Mouse (Mus musculus) neural tube, embryonic 10.5 days (tissue): Measurements from ENCODE around the gene Ncam2.
A peak's percentile ranks its signal among the peaks of the same experiment; 100 is the strongest.

Experiments used
- DNase-seq: peaks from one replicate; pipeline ENCODE4 v3.0.0-alpha.2; 2017; ENCODE audit warnings: low spot score; ENCODE audit errors: extremely low spot score

Gene Ncam2

DNA sequence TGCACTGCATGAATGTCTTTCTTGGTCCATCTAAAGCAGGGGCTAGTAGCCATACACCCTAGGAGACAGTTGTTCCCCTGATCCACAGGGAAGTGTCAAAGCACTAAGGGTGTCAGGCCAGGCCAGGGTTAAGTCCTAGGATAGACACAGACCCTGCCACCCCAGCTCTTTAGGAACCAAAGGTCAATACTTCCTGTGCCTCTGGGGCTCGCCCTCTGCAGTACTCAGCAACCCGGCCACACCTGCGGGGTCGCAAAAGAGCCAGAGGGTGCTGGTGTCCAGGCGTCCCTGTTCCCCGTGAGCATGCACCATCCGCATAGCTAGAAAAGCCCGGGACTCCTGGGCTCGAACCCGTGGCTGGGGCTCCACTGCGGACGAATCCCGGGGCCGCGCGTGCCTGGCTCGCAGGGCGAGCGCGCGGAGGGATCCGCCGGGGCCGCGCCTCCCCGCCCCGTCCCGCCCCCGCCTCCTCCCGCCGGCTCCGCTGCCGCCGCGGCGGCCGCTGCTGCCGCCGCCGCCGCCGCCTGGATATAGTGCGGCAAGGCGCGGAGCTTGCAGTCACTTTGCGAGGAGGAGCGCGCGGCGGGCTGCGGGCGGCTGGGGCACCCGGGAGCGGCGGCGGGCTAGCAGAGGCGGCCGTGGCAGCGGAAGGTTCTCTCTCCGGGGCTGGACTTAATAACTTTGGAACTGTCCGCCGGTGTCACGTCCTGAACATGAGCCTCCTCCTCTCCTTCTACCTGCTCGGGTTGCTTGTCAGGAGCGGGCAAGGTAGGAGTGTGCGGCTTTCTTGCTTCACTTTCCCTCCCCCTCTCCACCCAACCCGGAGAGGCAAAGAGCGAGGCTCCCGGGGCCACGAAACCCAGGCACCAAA is at the start of gene Ncam2:
Ncam2 (plus strand) TSS at position 497 of the 871 bp plus-strand sequence.
- DNase-seq = peak; percentile 73

DNA sequence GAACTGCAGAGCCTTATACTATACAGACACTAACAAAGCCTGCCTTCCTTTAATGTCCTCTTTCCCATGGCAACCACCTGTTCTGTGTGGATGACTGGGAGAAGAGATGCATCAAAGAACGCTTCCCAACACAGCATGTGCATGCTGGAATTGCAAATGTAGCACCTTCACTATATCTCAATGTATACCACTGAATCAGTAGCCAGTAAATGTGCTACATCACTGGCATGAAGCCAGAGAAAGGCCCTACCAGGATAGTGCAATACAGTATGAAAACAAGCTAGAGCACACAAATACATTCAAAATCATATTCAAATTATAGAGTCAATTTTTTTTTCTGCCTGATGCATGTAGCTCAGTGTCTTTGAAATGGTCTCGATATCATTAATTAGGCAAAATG is 29.7 kb upstream of the Ncam2 start:
- DNase-seq = no peak

DNA sequence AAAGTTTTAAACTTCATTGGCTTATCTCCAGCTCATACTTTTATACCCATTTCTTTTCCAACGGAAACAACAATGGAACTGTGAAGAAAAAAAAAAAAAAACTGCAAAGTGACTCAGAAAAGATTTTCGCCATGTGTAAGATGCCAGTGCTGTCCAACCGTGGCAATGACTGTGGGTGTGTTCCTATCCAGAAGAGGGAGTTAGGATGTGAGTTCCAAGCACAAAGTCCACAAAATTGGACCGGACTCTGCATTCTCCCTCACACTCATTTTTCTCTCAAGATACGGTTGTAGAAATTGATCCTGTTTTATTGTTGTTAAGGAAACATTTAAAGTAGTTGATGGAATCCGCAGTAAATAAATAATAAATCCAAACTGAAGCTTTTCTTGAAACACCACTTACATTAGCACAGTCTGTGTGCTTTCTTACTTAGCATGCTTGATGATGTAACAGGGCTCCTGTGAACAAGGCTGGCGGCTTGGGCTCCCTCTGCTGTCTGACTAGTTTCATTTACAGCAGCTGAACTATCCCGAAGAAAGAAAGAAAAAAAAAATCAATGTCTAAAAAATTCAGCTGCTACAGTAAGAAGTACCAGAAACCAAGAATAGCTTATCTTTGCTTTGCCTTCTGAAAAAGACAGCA is 25.1 kb upstream of the Ncam2 start:
- no peak for DNase-seq

DNA sequence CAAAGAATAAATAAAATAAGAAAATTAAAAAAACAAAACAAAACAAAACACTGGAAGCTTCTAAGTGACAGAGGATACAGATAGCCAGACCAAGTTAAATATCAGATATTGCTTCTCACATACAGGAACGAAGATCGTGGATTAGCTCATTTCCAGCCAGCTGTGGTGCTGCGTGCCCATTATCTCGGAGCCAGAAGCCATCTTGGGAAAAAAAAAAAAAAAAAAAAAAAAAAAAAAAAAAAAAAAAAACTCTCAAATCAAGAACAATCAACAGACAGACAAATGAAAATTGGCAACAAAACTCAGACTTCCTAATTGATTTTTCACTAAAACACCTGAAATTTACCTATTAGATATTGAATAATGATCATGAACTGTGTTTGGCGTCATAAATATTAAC is 20.7 kb upstream of the Ncam2 start:
- no peak for DNase-seq

DNA sequence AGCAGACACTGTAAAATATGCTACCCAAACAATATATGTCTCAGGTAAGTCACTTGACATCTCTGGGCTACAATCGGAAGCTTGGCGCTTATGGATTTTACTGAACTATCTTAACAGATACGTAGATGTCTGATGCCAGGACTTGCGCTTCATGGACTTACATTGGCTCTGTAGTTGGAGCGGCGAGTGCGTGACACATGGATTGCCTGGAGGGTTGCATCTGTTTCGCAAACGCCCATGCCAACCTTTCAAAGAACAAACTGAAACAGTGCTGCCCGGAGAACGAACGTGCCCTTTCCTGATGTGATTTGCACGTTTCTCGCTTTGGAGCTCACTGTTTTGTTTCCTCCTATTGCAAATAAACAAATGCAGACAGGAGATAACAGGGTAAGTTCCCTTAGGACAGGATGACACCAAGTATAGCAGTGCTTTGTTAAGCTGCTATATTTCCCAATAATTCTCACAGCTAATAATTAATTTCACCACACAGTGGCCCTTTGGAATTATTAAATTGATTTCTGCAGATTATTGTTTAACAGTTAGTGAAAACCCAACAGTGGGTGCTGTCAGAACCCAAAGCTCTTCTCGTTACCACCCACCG is 12.8 kb upstream of the Ncam2 start:
- no peak for DNase-seq

DNA sequence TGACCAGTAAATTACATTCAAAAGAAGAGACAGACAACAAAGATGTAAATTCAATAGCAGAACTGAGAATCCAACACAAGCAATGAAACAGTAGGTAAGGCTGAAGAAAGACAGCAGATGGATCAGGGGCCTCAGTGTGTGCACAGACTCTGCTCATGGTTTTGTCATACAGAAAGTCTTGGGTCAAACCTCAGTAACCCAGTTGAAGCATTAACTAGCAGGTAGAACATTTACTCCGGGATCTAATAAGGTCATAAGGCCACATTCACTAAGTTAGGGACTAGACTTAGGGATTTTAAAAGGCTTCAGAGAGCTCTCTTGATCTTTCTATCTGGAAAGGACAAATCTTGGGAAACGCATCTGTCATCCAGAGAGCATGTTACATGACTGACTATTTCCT is 8.9 kb upstream of the Ncam2 start:
- DNase-seq = no peak

DNA sequence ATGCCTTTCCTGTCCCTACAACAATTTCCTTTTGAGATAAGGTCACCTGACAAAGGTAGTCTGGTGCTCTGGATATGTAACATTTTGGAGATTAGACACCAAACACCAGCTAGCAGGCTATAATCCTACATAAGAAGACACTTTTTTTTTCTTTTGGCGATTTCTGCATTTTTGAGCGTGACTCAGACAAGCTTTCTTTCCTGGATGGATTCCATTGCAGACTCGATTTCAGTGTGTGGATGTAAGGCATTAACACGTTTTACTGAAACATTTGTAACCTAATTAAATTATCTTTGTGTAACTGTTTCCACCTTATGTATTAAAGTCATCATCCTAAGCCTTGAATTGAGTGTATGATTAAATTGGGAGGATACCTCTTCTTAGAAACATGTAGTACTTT is 7.9 kb upstream of the Ncam2 start:
- DNase-seq = no peak

DNA sequence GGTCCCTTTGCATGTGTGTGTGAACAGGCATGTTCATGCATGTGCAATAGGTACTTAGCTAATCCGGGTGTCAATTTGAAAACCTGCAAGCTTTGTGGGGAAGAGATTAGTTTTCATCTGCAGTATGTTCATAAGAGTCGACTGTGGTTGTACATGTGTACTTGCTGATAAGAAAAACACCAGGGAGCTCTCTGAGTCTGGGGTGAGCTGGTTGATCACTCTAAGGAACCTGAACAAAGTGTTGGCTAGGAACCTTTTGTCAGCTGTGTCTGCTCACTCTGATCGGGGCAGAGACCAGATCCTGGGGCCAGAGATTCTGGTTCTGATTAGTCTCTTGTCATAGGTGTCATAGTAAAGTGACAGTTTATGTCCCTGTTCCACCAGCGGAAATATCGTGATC is 1.0 kb upstream of the Ncam2 start:
- no peak for DNase-seq

DNA sequence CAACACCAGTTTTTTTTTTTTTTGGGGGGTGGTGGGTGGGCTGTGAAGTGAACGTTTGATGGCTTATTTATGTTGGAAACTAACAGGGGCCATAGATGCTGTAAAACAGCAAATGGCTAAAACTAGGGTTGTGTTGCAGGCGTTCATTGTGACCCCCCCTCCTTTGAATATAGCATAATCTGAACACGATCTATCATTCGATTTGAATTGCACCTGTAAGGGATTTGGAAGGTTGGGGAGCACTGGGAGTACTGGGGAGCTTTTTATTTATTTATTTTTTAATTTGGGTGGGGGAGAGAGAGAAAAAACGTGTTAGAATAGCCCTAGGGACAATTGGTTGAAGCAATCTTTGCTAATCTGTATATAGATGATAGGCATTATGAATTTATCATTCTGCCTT is 974 bp downstream of the Ncam2 start:
- no peak for DNase-seq

DNA sequence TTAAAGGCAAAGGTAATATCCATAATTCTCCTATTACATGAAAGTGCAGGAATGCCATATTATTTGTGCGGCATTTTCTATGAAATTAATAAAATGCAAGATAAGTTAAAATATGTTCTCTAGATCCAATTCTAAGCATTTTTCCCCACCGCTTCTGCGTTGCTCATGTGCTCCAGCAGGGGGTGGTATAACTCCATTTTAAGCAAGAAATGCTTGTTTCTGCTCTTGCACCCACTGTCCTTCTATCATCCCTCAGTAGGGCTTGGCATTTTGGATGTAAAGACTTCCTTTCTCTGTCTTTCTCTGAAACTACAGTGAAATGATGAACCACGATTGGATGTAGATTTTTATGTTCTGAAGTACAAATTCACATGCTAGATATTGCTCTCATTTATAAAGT is 1.5 kb downstream of the Ncam2 start:
- DNase-seq = peak; percentile 43

DNA sequence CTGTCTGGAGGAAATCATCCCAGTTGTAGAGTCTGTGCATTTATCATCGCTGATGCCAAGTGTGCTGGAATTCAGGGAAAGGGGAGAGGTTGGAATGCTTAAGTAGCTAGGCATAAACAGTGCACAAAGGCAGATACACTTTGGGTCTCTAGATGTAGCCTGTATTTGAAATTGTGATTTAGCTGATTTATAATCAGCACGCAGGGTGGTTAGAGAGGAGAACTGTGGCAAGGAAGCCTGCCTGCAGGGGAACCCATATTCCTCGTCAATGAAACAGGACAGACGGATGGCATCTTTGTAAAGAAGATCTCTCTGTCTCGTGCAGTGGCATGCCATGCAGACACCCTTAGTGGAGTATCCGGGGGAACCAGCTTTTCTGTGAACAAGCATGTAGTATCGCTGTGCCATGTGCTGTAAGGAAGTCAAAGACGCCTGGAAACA is 2.2 kb downstream of the Ncam2 start:
- no peak for DNase-seq

DNA sequence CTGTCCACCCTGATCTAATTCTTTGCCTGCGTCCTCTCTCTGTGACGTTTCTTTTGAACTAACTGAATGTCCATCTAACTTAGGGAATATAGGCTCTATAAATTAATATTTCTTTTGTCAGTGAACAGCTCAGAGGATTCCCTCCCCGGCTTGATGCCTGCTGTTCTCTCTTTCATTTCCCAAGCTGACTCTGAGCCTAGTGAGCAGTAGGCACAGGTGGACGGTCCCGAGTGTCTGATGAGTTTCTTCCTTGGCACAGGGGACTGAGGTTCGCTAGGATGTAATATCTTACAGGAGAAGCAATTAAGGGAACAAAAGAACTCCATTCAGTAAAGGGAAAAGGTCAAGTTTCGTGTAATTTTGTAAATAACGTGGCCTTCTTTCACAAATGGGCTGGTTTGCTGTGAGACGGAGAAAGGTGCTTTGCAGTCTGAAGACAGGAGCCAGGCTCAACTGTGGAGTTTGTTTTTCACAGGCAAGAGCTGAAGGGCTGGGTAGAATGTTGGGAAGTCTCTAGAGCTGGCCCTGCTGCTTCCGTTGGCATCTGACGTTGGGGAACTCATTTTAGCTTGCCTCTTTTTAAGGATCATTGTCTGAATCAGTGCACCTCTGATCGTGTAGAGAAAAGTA is 4.0 kb downstream of the Ncam2 start:
- DNase-seq = no peak

DNA sequence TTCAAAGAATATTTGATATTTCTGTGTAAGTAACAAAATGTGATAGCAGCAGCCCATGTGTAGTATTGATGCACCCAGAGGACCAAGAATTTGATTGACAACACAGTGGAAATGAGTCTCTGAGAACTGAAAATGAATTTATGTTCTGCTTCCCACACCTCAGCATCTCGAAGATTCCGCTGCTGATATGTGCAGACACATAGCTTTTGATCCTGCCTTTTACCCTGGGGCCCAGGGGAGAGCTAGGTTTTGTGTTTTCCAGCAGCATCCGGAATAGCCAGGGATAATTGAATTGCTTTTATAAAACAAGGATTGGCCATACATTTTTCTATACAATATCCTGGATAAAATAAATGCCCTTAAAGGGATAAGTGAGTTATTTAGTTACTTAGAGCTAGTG is 20.7 kb downstream of the Ncam2 start:
- DNase-seq = no peak

DNA sequence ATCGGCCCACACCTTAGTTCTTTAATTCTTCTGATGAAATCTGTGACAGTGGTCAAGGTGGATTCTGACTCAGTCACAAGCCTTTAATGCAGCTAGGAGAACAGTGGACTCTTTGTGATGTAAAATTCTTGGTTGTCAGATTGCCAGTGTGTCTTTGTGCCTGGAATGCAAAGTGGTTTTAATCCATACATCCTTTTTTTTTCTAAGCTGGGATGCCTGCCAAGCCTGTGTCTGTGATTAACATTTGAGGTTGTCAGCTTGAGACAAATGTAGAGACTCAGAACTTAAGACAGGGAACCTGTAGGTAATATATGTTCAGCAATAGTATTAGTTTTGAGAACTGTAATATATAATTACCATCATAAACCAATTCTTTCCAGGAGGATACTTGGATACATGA is 23.3 kb downstream of the Ncam2 start:
- no peak for DNase-seq

DNA sequence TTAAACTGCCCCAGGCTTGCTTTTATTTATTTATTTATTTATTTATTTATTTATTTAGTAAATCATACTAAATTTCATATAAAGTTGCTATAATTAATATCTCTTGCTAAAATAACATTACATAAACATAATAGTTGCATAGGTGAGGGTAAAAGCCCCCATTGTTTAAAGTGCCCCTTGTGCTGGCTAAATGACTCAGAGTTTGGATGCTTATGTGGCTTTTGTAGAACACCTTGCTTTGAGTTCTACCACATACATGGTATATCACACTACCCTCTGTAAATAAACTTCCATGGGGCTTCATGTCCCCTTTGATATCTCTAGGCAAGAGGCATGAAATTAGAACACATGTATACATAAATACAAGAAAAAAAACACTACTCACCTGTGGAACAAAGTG is 23.8 kb downstream of the Ncam2 start:
- DNase-seq = no peak

DNA sequence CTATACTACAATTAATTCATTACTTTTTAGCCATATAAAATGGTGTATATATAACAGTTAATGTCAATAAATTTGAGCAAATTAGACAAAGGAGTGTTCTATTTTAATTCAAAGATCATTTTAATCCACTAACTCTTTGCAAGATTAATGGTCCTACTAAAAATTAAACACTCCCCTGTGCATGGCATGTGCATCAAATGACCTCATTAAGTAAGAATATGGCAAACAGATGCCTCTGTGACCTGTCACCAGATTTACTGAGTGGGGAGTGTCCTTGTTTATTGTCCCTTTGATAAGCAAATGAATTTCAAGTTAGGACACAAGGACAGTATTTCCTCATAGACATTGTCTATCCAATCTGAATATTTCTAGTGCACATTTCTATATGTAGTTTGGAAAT is 54.4 kb downstream of the Ncam2 start:
- DNase-seq = no peak

DNA sequence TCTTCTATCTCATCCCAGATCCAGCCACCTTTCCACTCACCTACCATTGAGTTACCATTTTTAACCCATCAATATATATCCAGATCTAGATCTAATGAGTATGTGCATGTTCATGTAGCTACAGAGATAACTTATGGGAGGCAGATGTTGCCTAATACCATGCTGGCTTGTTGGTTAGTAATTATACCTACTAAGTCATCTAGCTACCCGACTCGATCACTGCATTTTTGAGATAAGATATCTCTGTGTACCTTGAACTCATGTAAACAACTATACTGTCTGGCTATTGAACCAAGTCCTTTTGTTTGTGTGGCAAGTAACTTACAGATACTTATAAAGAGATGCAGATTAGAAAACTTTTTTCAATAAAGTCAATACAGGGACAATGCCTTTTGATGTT is 59.9 kb downstream of the Ncam2 start:
- DNase-seq = no peak

DNA sequence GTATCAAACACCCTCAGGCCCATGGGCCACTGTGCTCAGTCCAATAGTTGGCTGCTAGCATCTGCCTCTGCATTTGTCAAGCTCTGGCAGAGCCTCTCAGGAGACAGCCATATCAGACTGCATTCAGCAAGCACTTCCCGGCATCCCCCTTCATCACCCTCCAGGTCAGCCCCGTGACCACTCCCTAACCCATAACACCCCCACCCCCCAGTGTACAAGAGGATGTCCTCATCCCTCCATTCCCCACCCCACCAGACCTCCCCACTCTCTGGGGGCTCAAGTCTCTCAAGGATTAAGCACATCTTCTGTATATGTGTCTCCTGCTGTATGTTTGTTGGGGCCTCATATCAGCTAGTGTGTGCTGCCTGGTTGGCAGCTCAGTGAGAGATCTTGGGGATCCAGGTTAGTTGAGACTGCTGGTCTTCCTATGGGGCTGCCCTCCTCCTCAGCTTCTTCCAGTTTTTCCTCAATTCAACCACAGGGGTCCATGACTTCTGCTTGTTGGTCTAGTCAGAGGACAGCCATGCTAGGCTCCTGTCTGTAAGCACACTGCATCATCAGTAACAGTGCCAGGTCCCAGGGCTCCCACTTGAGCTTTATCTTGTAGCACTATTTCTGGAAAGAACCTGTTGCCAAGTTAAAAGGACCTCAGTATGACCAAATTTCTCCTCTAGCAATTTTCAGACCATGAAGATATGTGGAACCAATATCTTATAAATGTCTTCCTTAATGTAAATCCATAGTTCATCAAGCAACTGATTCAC is 73.3 kb downstream of the Ncam2 start:
- no peak for DNase-seq

DNA sequence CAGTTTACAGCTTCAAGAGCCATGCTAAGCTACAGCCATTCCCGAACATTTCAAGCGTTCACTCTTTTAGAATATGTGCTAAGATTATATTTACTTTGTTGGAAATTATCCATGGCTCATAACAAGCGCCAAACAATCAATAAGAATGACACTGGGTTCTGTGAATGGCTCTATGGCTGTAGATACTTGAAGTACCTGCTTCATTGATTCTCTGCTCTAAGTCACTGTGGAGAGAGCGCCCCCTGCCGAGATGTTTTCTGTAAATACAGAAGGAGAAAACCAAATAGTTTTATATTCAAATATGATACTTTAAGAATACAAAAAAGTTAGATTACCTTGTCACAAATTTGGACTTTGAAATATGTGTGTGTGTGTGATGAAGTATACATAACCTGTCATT is 83.7 kb downstream of the Ncam2 start:
- peak; percentile 17 for DNase-seq

DNA sequence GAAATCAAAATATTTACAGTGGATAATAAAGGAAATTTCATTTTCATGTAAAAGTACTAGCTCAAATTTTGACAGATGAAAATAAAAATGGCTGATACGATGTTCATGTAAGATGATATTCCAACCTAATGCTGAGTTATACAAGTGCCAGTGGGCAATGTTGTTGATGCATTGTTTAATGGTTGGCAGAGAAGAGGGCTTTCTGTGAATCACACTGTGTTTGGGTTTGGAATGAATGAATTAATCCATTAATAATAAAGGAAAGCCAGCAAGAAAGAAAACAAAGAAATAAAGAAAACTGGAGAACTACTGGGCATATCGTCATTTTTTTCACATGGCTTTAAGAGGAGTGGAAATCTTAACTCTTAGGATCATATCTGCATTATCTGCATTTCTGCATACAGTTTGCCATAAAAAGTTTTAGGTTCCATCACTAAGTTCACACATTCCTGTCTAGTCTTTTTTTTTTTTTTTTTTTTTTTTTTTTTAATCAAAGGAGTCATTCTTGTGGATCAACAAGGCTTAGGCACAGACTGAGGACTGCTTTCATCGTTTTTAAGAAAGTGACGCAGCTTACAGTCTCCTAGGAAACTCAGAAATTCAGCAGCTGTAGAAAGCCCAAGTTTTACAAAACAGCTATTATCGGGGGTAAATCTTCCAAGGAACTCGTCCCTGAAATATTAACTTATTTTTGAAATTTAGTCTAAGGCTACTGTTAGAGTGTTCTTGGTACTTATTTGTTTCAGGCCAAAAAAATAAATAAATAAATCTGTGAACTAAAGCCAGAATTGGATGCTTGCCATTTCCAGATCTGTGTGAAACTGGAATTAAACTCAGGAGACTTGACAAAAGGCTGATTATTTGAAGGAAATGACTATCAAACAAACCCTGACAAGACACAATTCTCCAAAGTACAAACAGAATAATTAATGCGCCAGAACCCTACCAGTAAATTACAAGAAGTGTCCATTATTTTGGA is 84.7 kb downstream of the Ncam2 start:
- no peak for DNase-seq
